Mouse (Mus musculus): ENCODE data around the gene Zfp386. TPM values are rescaled to one million over a fixed set of nuclear protein-coding genes. Genes with fewer than 3 reads are reported as not detected.

Zfp386 gene
- polyA plus RNA-seq, 1 experiment from 2014 or later = 55.0 TPM

DNA sequence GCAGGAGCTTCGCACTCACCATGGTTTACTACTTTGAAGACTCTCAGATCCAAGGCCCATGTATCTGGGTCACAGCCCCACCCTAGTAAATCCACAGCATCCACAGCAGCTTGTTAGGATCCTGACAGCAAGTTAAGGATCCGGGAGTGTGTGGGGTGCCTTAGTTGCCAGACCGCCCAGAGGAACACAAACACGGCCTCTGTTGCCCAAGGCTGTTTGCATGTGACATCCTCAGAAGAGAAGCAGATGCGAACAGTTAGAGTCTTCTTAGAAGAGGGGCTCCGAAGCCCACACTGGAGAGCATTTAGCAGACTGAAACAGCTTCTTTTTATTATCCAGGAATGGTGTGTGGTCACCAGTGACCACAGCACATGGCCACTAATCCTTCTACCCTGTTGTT lies 35.6 kb downstream of the Zfp386 start:
- H3K27ac ChIP-seq (ENCODE audit: low read length) = no peak overlapping the region
- no peaks in the 10 kb centered on the region for H3K9me3 ChIP-seq (replicated peaks; ENCODE audit: control insufficient read depth, low read length, poor library complexity, severe bottlenecking)
- no peak overlapping the region for H3K4me3 ChIP-seq (ENCODE audit: low read depth, low read length)
- no peak for ATAC-seq
- H3K36me3 ChIP-seq (ENCODE audit: control insufficient read depth, insufficient read depth, low read length) = no peaks in the 10 kb centered on the region
- H3K4me2 ChIP-seq (ENCODE audit: low read length) = no peak overlapping the region
- WGBS = 88% methylated on average over 6 of the region's 6 CpGs
- no peak overlapping the region for H3K9ac ChIP-seq (ENCODE audit: low read depth, low read length)
- H3K4me1 ChIP-seq (ENCODE audit: control insufficient read depth, insufficient read depth, low read length) = no peaks in the 10 kb centered on the region
- peaks cover 3% of the 10 kb centered on the region for H3K27me3 ChIP-seq (ENCODE audit: control insufficient read depth, insufficient read depth, low read depth, low read length)

DNA sequence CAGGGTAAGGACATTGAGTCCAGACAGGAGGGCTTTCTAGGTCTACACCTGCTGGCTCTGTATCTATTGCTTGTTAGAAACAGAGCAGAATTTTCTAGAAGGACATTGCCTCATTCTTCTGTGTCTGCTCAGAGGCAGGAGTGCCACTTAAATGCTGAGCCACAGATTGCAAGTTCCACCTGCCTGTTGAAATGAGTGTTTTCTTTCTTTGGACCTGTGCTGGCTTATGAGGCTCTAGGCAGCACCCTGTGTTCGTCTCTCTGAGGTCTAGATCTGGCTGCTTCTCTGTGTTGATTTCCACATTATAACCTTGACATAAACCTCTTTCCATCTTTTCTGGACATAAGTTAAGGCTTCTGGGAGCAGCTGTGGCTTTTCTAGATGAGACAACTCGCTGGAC lies 36.8 kb downstream of the Zfp386 start:
- H3K9me3 ChIP-seq (replicated peaks; ENCODE audit: control insufficient read depth, low read length, poor library complexity, severe bottlenecking) = no peaks in the 10 kb centered on the region
- no peak overlapping the region for H3K27ac ChIP-seq (ENCODE audit: low read length)
- no peak for ATAC-seq
- no peak overlapping the region for H3K4me3 ChIP-seq (ENCODE audit: low read depth, low read length)
- H3K36me3 ChIP-seq (ENCODE audit: control insufficient read depth, insufficient read depth, low read length) = no peaks in the 10 kb centered on the region
- no peaks in the 10 kb centered on the region for H3K4me1 ChIP-seq (ENCODE audit: control insufficient read depth, insufficient read depth, low read length)
- no peak overlapping the region for H3K4me2 ChIP-seq (ENCODE audit: low read length)
- no peak overlapping the region for H3K9ac ChIP-seq (ENCODE audit: low read depth, low read length)
- no peaks in the 10 kb centered on the region for H3K27me3 ChIP-seq (ENCODE audit: control insufficient read depth, insufficient read depth, low read depth, low read length)
- WGBS = 79% methylated on average over 2 of the region's 2 CpGs

DNA sequence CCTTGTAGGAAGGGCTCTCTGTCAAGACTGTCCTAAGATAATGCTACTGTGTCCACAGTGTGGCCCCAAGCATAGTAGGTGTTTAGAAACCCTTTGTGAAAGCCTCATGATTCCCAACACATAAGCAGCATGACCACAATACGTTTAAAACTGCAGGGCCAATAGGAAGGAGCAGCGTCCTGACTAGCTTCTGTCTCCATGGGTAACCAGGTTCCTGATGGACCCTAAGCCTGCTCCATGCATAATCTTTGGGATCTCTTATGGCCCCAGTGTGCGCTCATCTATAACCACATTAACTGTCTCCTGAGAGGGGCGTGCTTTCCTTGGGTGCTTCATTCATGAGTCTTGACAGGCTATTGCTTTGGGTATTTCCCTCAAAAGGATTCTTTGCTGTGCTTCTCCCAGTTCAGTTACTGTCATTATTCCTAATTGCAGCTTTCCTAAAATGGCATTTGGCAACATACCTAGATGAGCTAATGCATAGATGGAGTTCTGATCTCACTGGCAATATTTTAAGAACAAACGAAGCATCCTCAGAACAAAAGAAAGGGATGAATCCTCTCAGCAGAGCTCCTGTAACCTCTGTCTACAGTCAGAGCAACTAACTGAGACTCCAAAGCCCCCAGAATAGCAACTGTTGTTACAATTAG lies 39.6 kb downstream of the Zfp386 start:
- Histone ChIP-seq H3K4me1 (ENCODE audit: control insufficient read depth, insufficient read depth, low read length) (no peaks in the 10 kb centered on the region), H3K9ac (ENCODE audit: low read depth, low read length) (no peak overlapping the region), H3K27ac (ENCODE audit: low read length) (no peak overlapping the region), H3K4me2 (ENCODE audit: low read length) (no peak overlapping the region), H3K9me3 (replicated peaks; ENCODE audit: control insufficient read depth, low read length, poor library complexity, severe bottlenecking) (no peaks in the 10 kb centered on the region), H3K4me3 (ENCODE audit: low read depth, low read length) (no peak overlapping the region), H3K36me3 (ENCODE audit: control insufficient read depth, insufficient read depth, low read length) (no peaks in the 10 kb centered on the region), H3K27me3 (ENCODE audit: control insufficient read depth, insufficient read depth, low read depth, low read length) (no peaks in the 10 kb centered on the region)
- no peak for ATAC-seq
- 87% methylated on average over 5 of the region's 5 CpGs for WGBS

DNA sequence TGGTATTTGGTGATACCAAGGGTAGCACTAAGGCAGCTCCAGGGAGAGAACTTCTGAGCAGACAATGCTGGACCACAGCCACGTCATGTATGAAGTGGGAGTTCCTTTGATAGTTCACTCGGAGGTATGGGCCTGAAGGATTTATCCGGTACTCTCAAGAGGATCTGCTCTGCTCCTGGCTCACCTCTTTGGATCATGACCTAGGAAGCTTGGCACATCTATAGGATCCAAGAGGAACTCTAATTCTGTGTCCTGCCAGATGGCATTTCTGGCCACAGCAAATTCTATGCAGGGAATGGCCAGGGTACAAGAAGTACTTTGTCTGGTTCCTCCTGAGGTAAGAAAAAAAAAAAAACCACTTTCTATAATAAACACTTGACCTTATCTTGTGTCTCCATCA lies 42.3 kb downstream of the Zfp386 start:
- H3K9me3 ChIP-seq (replicated peaks; ENCODE audit: control insufficient read depth, low read length, poor library complexity, severe bottlenecking) = no peaks in the 10 kb centered on the region
- 96% methylated on average over 3 of the region's 3 CpGs for WGBS
- H3K36me3 ChIP-seq (ENCODE audit: control insufficient read depth, insufficient read depth, low read length) = no peaks in the 10 kb centered on the region
- H3K27me3 ChIP-seq (ENCODE audit: control insufficient read depth, insufficient read depth, low read depth, low read length) = no peaks in the 10 kb centered on the region
- no peak overlapping the region for H3K4me3 ChIP-seq (ENCODE audit: low read depth, low read length)
- no peak overlapping the region for H3K4me2 ChIP-seq (ENCODE audit: low read length)
- no peak for ATAC-seq
- no peak overlapping the region for H3K9ac ChIP-seq (ENCODE audit: low read depth, low read length)
- no peaks in the 10 kb centered on the region for H3K4me1 ChIP-seq (ENCODE audit: control insufficient read depth, insufficient read depth, low read length)
- H3K27ac ChIP-seq (ENCODE audit: low read length) = no peak overlapping the region

DNA sequence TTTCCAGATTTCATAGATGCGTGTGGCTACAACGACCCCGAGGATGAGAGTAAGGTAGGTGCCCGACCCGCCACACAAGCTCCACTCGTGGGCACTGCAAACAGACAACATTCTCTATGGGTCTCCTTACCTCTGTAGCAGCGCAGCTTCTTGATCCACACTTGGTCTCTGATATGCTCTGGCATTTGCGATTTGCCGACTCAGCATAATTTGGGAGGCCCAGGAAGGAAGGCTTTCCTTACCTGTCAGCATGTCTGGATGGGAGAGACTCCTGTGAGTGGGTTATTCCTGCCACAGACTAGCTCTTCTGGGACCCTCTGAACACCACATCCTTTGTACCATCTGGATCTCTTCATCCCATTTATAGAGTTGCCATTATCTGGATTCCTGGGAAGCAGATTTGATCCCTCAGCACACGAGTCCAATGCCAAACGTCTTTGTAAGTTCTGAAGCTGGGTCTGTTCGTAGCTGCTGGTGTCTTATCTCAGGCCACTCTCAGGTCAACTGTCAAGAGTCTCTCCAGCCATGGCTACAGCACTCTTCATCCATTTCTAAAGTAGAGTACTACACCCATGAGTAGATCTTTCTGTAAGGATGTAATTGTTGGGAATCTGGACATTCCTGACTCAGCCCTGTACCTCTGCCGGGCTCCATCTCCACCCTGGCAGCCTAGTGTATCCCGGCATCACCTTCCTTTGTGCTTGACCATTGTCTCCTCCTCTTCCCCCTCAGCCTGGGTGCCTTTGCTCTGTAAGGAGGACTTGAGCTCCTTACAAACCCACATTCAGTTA lies 47.4 kb downstream of the Zfp386 start:
- no peaks in the 10 kb centered on the region for H3K27me3 ChIP-seq (ENCODE audit: control insufficient read depth, insufficient read depth, low read depth, low read length)
- ATAC-seq = no peak
- H3K4me3 ChIP-seq (ENCODE audit: low read depth, low read length) = no peak overlapping the region
- WGBS = 91% methylated on average over 14 of the region's 14 CpGs
- no peaks in the 10 kb centered on the region for H3K4me1 ChIP-seq (ENCODE audit: control insufficient read depth, insufficient read depth, low read length)
- no peaks in the 10 kb centered on the region for H3K9me3 ChIP-seq (replicated peaks; ENCODE audit: control insufficient read depth, low read length, poor library complexity, severe bottlenecking)
- H3K36me3 ChIP-seq (ENCODE audit: control insufficient read depth, insufficient read depth, low read length) = no peaks in the 10 kb centered on the region
- no peak overlapping the region for H3K27ac ChIP-seq (ENCODE audit: low read length)
- no peak overlapping the region for H3K4me2 ChIP-seq (ENCODE audit: low read length)
- no peak overlapping the region for H3K9ac ChIP-seq (ENCODE audit: low read depth, low read length)

DNA sequence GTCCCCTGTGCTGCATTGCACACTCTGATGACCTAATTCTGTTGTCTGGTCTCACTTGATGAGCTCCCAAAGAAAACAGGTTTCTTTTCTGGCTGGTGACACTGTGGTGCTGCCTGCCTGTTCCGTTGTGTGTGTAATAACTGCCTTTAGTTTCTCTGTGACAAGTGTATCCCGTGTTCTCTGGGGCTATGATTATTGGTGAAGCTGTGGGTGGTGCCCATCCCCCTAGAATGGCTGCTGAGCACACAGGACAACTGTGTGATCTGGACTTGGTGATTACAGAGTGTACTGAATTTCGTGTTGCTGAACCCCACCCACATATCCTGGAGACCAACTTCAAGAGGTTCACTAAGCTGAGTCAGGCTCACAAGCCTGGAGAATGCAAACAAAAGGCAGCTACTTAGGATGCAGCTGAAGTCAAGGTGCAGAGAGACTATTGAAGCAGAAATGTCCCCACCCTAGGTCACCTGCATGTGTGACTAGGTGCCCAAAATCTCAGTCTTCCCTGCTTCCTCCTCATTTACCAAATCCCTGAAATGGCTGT lies 48.9 kb downstream of the Zfp386 start:
- Histone ChIP-seq H3K9ac (ENCODE audit: low read depth, low read length) (no peak overlapping the region), H3K27me3 (ENCODE audit: control insufficient read depth, insufficient read depth, low read depth, low read length) (no peaks in the 10 kb centered on the region), H3K4me1 (ENCODE audit: control insufficient read depth, insufficient read depth, low read length) (no peaks in the 10 kb centered on the region), H3K4me3 (ENCODE audit: low read depth, low read length) (no peak overlapping the region), H3K9me3 (replicated peaks; ENCODE audit: control insufficient read depth, low read length, poor library complexity, severe bottlenecking) (no peaks in the 10 kb centered on the region), H3K36me3 (ENCODE audit: control insufficient read depth, insufficient read depth, low read length) (no peaks in the 10 kb centered on the region), H3K4me2 (ENCODE audit: low read length) (no peak overlapping the region), H3K27ac (ENCODE audit: low read length) (no peak overlapping the region)
- no peak for ATAC-seq
- 66% methylated on average over 3 of the region's 3 CpGs for WGBS

DNA sequence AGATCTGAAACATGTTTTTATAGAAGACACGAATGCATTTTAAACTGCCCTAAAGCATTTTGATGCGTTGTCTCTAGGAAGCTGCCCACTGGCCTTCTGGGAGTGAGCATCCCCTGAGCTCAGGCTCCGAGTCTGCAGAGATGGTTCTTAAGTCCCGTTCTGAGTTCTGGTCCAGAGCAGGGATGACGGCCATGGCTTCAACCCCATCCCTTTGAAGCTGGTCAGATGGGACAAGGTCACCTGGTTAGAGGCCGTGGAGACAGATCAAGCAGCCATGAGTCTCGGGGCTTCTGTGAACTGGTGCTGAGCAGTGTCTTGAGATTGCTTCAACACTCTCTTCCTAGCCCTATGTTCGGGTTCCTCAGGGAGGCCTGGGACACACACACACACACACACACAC lies 49.6 kb downstream of the Zfp386 start:
- no peaks in the 10 kb centered on the region for H3K4me1 ChIP-seq (ENCODE audit: control insufficient read depth, insufficient read depth, low read length)
- no peak overlapping the region for H3K4me3 ChIP-seq (ENCODE audit: low read depth, low read length)
- no peaks in the 10 kb centered on the region for H3K36me3 ChIP-seq (ENCODE audit: control insufficient read depth, insufficient read depth, low read length)
- no peak overlapping the region for H3K4me2 ChIP-seq (ENCODE audit: low read length)
- H3K27ac ChIP-seq (ENCODE audit: low read length) = no peak overlapping the region
- 90% methylated on average over 8 of the region's 8 CpGs for WGBS
- H3K9ac ChIP-seq (ENCODE audit: low read depth, low read length) = no peak overlapping the region
- ATAC-seq = no peak
- H3K27me3 ChIP-seq (ENCODE audit: control insufficient read depth, insufficient read depth, low read depth, low read length) = no peaks in the 10 kb centered on the region
- H3K9me3 ChIP-seq (replicated peaks; ENCODE audit: control insufficient read depth, low read length, poor library complexity, severe bottlenecking) = no peaks in the 10 kb centered on the region

DNA sequence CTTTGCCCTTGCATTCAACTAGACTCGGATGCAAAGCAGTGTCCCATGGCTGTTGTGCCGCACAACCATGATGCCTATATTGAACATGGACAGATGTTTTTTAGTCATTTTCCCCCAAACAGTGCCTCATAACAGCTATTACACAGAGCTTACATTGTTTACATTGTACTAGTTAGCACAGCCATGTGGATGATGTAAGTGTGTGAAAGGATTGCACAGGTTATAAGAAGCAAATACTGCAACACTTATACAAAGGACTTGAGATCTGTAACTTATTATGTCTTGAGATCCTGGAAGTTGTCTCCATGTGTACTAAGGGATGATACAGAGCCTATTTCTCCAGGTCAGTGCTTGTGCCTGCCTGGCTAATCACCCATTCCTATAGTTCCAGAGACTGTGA lies 54.4 kb downstream of the Zfp386 start:
- no peaks in the 10 kb centered on the region for H3K36me3 ChIP-seq (ENCODE audit: control insufficient read depth, insufficient read depth, low read length)
- no peaks in the 10 kb centered on the region for H3K9me3 ChIP-seq (replicated peaks; ENCODE audit: control insufficient read depth, low read length, poor library complexity, severe bottlenecking)
- no peak for ATAC-seq
- no peak overlapping the region for H3K4me2 ChIP-seq (ENCODE audit: low read length)
- no peak overlapping the region for H3K4me3 ChIP-seq (ENCODE audit: low read depth, low read length)
- no peak overlapping the region for H3K9ac ChIP-seq (ENCODE audit: low read depth, low read length)
- H3K27me3 ChIP-seq (ENCODE audit: control insufficient read depth, insufficient read depth, low read depth, low read length) = no peaks in the 10 kb centered on the region
- H3K4me1 ChIP-seq (ENCODE audit: control insufficient read depth, insufficient read depth, low read length) = no peaks in the 10 kb centered on the region
- 97% methylated on average over 2 of the region's 2 CpGs for whole genome bisulfite sequencing
- no peak overlapping the region for H3K27ac ChIP-seq (ENCODE audit: low read length)
